Mouse (Mus musculus) kidney, embryonic 16.5 days (tissue): ENCODE results near the gene Ttc30a1. TPM values are rescaled to one million over a fixed set of nuclear protein-coding genes. Genes with fewer than 3 reads are reported as not detected.
"Not testable (repeated sequence)": the region's sequence is repeated elsewhere in the genome, so short reads cannot be mapped to it uniquely, and the experiment has no call there.

Experiments
- ATAC-seq: fragments of 200-750 bp; cut with Nextera tagmentation; 2 replicates; pipeline ENCODE4 v1.8.0; 2017; ENCODE audit warnings: moderate TSS enrichment; ENCODE audit not compliant: low FRiP score, low TSS enrichment
- H3K27ac ChIP-seq: fragments of 300-500 bp; sonication (generic); 2 replicates; pipeline ENCODE4 v1.5.1; 2014; ENCODE audit warnings: low read length
- H3K27me3 ChIP-seq: fragments of 300-500 bp; sonication (generic); 2 replicates; pipeline ENCODE4 v1.6.1; 2014; ENCODE audit warnings: low read length, control low read depth, mixed read lengths; ENCODE audit not compliant: insufficient read depth
- H3K36me3 ChIP-seq: fragments of 300-500 bp; sonication (generic); 2 replicates; pipeline ENCODE4 v1.6.1; 2014; ENCODE audit warnings: low read length, control low read depth, mixed read lengths; ENCODE audit not compliant: insufficient read depth
- H3K4me1 ChIP-seq: fragments of 300-500 bp; sonication (generic); 2 replicates; pipeline ENCODE4 v1.6.1; 2014; ENCODE audit warnings: low read length, control low read depth, mixed read lengths; ENCODE audit not compliant: insufficient read depth
- H3K4me2 ChIP-seq: fragments of 300-500 bp; sonication (generic); replicated peaks from 2 replicates; pipeline ENCODE4 v1.6.1; 2014; ENCODE audit warnings: low read depth, low read length
- H3K4me3 ChIP-seq: fragments of 300-500 bp; sonication (generic); 2 replicates; pipeline ENCODE4 v1.5.1; 2014; ENCODE audit warnings: mild to moderate bottlenecking, low read length
- H3K9ac ChIP-seq: fragments of 300-500 bp; sonication (generic); replicated peaks from 2 replicates; pipeline ENCODE4 v1.6.1; 2014; ENCODE audit warnings: low read length
- H3K9me3 ChIP-seq: fragments of 300-500 bp; sonication (generic); 2 replicates; pipeline ENCODE4 v1.6.1; 2016; ENCODE audit warnings: low read length, control low read depth
- WGBS: fragments of 180-500 bp; shearing (Covaris S2); extraction: QIAGEN DNeasy Blood & Tissue Kit; methylation state at CpG from one replicate; pipeline ENCODE4 v1.1.7; 2014; 5-methylcytosine and 5-hydroxymethylcytosine counted together
- polyA plus RNA-seq: library from polyadenylated mRNA; unstranded; fragments of >200 nt; fragmentation: Nextera tagmentation; extraction: Ambion mirVana; gene quantifications from 2 replicates; pipeline ENCODE4 v1.2.1, GENCODE M21; 2015

The Ttc30a1 gene
- polyA plus RNA-seq, 1 experiment from 2014 or later = 10.5 TPM

DNA sequence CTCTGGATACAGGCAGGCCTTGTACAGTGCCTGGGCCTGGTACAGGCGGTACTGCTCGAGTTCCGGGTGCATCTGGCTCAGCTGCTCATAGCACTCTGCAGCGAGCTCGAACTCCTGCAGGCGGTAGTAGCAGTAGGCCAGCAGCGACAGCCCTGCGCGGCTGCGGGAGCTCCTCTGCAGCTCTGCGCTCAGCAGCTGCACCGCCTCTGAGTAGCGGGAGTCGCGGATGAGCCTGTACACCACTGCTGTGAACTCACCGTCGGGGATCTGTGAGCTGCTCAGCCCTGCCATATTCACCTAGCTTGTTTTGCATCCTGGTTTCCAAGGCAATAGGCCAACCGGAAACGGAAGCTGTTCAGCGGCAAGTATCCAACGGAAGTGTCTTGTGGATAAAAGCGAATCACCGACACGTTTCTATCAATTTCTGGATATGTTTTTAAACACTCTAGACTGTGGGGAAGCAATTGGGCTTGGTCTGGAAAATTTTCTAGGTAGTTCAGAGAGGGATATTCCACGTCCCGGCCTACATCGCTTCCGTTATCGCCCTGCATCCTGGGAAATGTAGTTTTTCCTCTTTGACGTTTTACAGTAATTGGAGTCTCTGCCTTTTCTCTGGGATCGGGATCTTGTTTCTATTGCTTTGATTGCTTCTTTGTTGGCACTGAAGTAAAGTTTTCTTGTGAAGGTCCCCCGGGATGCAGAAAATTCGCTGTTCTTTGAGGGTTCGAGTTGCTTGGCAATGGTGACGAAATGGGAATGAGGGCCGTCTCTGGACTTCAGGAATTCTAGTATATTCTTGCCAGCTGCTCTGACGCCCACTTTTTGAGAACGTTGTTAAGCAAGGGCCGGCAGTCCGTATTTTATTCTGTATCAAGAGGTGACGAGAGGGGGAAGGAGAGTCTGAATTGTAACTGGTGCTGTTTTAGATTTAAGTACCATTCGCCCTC is 43.4 kb downstream of the Ttc30a1 start, which contains the start of gene Ttc30b:
Gene Ttc30b (minus strand): TSS at position 469 of the 947 bp plus-strand sequence.
- Histone ChIP-seq H3K27ac (peak within 1 kb of the TSS; percentile 81), H3K4me3 (peak within 1 kb of the TSS; percentile 64), H3K4me2 (peak within 1 kb of the TSS; percentile 59), H3K27me3 (no peaks in the 10 kb centered on the region), H3K4me1 (peaks cover 4% of the 10 kb centered on the region; the same call in 1 of the 2 replicates), H3K9me3 (no peaks in the 10 kb centered on the region), H3K36me3 (no peaks in the 10 kb centered on the region), H3K9ac (peak within 1 kb of the TSS; percentile 70)
- WGBS = 3% methylated on average over 37 of the region's 42 CpGs
- peak; percentile 90 for ATAC-seq

DNA sequence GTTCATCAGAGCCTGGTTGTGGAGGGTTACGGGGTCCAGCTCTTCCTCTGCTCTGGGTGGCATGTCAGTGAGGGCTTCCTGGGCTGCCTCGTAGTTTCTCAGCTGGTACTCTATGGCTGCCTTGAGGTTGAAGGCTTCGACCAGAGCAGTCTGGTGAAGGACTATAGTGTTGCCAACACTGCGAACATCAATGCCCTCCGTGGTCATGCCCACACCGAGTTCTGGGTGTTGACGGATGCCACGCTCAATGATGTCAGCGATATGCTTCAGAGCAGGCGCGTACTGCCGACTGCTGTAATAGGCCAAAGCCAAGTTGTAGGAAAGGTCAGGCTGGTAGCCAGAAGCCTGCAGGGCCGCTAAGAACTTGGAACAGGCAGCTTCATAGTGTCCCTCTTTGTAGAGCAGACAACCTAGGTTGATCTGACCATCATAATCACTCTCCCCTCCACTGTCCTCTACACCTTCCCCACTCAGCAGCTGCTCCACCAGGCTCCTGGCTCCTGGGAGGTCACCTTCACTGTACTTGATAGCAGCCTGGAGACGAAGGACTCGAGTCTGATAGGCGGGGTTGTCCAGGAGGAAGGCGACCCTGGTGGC is 44.1 kb downstream of the Ttc30a1 start:
- H3K36me3 ChIP-seq, H3K27me3 ChIP-seq, H3K4me1 ChIP-seq, H3K9me3 ChIP-seq, H3K27ac ChIP-seq: not testable (repeated sequence)
- 60% methylated on average over 11 of the region's 17 CpGs for WGBS
- peak; percentile 81 for ATAC-seq
- H3K4me2 ChIP-seq = peak overlapping the region; percentile 59
- H3K4me3 ChIP-seq = peak overlapping the region; percentile 64
- peak overlapping the region; percentile 53; the same call in 1 of the 2 replicates for H3K9ac ChIP-seq

DNA sequence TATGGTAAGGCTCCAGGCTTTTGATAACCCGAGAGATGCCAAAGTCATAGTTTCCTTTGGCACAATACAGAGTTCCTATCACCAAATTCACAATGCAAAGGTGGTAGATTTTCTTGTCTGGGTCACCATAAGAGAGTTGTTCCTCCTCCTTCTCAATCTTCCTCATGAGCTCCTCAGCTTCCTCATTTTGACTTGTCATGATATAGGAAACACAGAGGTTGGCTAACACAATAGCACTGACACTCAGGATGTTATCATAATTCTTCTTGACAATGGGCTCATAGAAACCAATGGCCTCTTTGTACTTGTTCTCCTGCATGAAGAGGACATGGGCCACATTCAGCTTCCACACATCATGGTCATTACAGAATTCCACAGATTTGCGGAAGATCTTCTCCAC is 45.1 kb downstream of the Ttc30a1 start:
- 88% methylated on average over 2 of the region's 2 CpGs for WGBS
- H3K4me2 ChIP-seq, H3K9ac ChIP-seq, H3K9me3 ChIP-seq, H3K27ac ChIP-seq, H3K4me1 ChIP-seq, H3K4me3 ChIP-seq, ATAC-seq, H3K36me3 ChIP-seq, H3K27me3 ChIP-seq: not testable (repeated sequence)

DNA sequence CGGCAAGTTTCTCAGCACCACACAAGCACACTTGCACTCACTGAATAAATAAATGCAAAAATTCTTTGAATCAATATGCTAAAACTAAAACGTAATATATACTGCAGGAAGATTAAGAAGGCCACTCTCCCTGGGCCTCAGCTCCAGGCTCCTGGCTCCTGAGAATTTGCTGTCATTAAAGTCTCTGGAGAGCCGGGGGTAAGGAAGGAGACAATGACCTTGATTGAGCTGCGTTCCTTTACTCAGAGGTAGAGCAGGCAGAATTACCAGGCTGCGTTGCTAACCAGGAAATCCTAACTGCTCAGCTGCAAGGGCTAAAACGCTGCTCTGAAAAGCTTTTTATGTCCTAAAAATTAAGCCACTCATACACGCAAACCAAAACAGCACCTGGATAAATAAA is 48.2 kb downstream of the Ttc30a1 start:
- WGBS = 40% methylated on average over 7 of the region's 7 CpGs

DNA sequence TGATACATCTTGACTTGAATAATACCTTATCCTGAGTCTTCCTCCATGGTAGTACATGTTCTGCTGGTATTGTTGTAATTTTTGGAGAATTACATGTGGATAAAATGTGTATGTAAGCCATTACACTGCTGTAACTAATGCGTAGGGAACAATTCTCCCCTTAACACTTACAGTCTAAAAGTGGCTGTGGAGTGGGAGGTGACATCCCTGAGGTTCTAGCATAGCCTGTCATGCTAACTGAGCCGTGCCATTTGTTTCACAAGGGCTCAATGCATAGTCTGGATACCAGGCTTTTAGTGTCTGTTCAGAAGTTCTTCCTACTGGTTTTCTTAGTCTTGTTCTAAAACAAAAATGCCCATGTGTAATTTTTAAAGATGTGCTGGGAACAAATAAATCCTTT is 50.8 kb downstream of the Ttc30a1 start:
- Histone ChIP-seq H3K9ac (no peak overlapping the region), H3K9me3 (no peaks in the 10 kb centered on the region), H3K4me1 (no peaks in the 10 kb centered on the region), H3K4me3 (no peak overlapping the region), H3K4me2 (no peak overlapping the region), H3K36me3 (peaks cover 18% of the 10 kb centered on the region; the same call in 1 of the 2 replicates), H3K27ac (no peak overlapping the region), H3K27me3 (no peaks in the 10 kb centered on the region)
- 77% methylated on average over 2 of the region's 2 CpGs for WGBS
- ATAC-seq = no peak

More for the DNA sequence above, 48.2 kb downstream of the Ttc30a1 start:
- H3K9ac ChIP-seq = no peak overlapping the region
- 0 out of 2 replicates have a peak, but pooled peaks cover 2% of the 10 kb centered on the region for H3K36me3 ChIP-seq
- ATAC-seq = no peak
- no peak overlapping the region for H3K4me3 ChIP-seq
- no peaks in the 10 kb centered on the region for H3K4me1 ChIP-seq
- no peak overlapping the region for H3K27ac ChIP-seq
- no peaks in the 10 kb centered on the region for H3K27me3 ChIP-seq
- H3K4me2 ChIP-seq = no peak overlapping the region
- no peaks in the 10 kb centered on the region for H3K9me3 ChIP-seq

DNA sequence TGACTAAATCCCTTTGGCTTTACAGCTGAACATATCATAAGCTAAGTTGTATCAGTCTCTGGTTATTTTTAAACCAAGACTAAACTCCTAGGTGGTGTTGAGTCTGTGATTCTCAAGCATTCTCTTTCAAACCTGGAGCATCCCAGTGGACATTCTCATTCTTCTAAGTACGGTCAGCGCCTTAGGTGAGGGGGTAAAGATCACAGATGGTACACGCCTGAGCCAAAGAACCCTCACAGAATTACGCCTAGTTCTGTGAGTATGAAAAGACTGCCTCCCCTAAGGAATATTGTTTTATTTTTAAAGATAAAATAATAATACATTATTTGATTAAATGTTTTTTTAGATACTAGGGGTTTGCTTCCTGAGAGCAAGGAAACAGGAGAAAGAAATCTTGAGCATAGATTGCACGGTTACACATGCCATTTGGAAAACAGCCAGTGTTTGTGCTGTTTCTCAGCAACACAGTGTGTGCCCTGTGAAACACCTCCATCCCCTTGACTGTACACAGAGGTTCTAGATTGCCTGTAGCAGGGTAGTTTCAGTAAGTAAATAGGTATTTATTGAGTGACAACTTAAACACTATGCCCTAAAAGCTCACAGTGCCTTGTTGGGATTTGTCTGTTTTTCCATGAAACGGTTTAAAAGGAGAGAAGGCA is 51.9 kb downstream of the Ttc30a1 start:
- Histone ChIP-seq H3K27ac (no peak overlapping the region), H3K4me2 (no peak overlapping the region), H3K4me1 (no peaks in the 10 kb centered on the region), H3K9ac (no peak overlapping the region), H3K9me3 (no peaks in the 10 kb centered on the region), H3K27me3 (no peaks in the 10 kb centered on the region), H3K4me3 (no peak overlapping the region), H3K36me3 (peaks cover 23% of the 10 kb centered on the region; the same call in 1 of the 2 replicates)
- WGBS = 89% methylated on average over 6 of the region's 6 CpGs
- no peak for ATAC-seq

DNA sequence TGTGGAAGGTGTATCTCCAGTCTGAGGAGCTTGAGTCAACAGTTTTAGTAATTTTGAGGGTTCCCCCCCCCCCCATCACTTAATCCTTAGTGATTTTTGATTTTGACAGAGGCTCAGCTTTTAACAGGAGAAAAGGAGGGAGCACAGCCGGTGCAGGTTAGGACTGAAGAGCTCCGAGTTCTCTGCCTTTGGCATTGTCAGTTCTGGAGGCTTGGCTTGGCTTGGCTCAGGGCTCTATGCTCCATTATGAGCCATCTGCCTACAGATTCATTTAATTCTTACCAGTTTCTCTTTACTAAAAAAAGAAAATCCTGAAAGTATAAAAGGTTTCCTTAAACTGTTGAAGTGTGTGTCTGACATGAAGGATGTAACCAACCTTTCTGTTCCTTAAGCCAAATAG is 52.6 kb downstream of the Ttc30a1 start:
- ATAC-seq = no peak
- 97% methylated on average over 2 of the region's 2 CpGs for WGBS
- Histone ChIP-seq H3K4me1 (no peaks in the 10 kb centered on the region), H3K27me3 (no peaks in the 10 kb centered on the region), H3K9me3 (no peaks in the 10 kb centered on the region), H3K4me3 (no peak overlapping the region), H3K27ac (no peak overlapping the region), H3K9ac (no peak overlapping the region), H3K4me2 (no peak overlapping the region), H3K36me3 (peaks cover 23% of the 10 kb centered on the region; the same call in 1 of the 2 replicates)

Other genes with a start within 250 kb of the Ttc30a1 start
- 39.2 and 40.0 TPM in 2 replicates for gene Agps, start 149.8 kb downstream of the Ttc30a1 start, polyA plus RNA-seq
- 14.0 and 14.4 TPM in 2 replicates for gene Ttc30b, start 43.4 kb downstream of the Ttc30a1 start, polyA plus RNA-seq
- gene Ttc30a2, start 3.8 kb downstream of the Ttc30a1 start, polyA plus RNA-seq = 0.53 and 0.64 TPM in 2 replicates